Mouse (Mus musculus) hindbrain, postnatal 0 days (tissue): ENCODE measurements at regions not wholly inside any gene's neighbourhood (a gene's known extent, or its start where the extent isn't known, plus 50 kb on each side); places are given as distances from the start of the nearest gene placed in this dataset.
A peak's percentile ranks its signal among the peaks of the same experiment; 100 is the strongest.

Experiments used
- ATAC-seq: fragments of 200-750 bp; cut with Nextera tagmentation; 2 replicates; pipeline ENCODE4 v1.8.0; 2017; ENCODE audit warnings: mild to moderate bottlenecking, moderate TSS enrichment, moderate library complexity
- DNase-seq: peaks from one replicate; pipeline ENCODE4 v3.0.0-alpha.2; 2015; ENCODE audit warnings: low spot score
- H3K27ac ChIP-seq: fragments of 300-500 bp; sonication (generic); 2 replicates; pipeline ENCODE4 v1.5.1; 2014; ENCODE audit warnings: mild to moderate bottlenecking
- H3K27me3 ChIP-seq: fragments of 300-500 bp; sonication (generic); 2 replicates; pipeline ENCODE4 v1.6.1; 2014; ENCODE audit warnings: low read length, mixed read lengths; ENCODE audit not compliant: insufficient read depth
- H3K36me3 ChIP-seq: fragments of 300-500 bp; sonication (generic); 2 replicates; pipeline ENCODE4 v1.6.1; 2014; ENCODE audit warnings: low read length, mixed read lengths; ENCODE audit not compliant: insufficient read depth
- H3K4me1 ChIP-seq: fragments of 300-500 bp; sonication (generic); 2 replicates; pipeline ENCODE4 v1.6.1; 2014; ENCODE audit warnings: antibody characterized with exemption, low read length, mixed read lengths; ENCODE audit not compliant: insufficient read depth
- H3K4me2 ChIP-seq: fragments of 300-500 bp; sonication (generic); 2 replicates; pipeline ENCODE4 v1.6.1; 2014; ENCODE audit warnings: low read depth, mild to moderate bottlenecking, low read length, moderate library complexity, mixed read lengths
- H3K4me3 ChIP-seq: fragments of 300-500 bp; sonication (generic); 2 replicates; pipeline ENCODE4 v1.5.1; 2014; ENCODE audit warnings: low read length
- H3K9ac ChIP-seq: fragments of 300-500 bp; sonication (generic); replicated peaks from 2 replicates; pipeline ENCODE4 v1.6.1; 2014; ENCODE audit warnings: mild to moderate bottlenecking, low read length, moderate library complexity, mixed read lengths
- H3K9me3 ChIP-seq: fragments of 300-500 bp; sonication (generic); 2 replicates; pipeline ENCODE4 v1.6.1; 2016; ENCODE audit warnings: low read length, mixed read lengths
- CTCF ChIP-seq: IDR thresholded peaks from 2 replicates; pipeline ENCODE4 v1.5.1; 2016; ENCODE audit warnings: antibody characterized with exemption, control low read depth, low read depth
- WGBS: fragments of 180-500 bp; shearing (Covaris S2); extraction: QIAGEN DNeasy Blood & Tissue Kit; methylation state at CpG from one replicate; pipeline ENCODE4 v1.1.7; 2014; 5-methylcytosine and 5-hydroxymethylcytosine counted together

DNA sequence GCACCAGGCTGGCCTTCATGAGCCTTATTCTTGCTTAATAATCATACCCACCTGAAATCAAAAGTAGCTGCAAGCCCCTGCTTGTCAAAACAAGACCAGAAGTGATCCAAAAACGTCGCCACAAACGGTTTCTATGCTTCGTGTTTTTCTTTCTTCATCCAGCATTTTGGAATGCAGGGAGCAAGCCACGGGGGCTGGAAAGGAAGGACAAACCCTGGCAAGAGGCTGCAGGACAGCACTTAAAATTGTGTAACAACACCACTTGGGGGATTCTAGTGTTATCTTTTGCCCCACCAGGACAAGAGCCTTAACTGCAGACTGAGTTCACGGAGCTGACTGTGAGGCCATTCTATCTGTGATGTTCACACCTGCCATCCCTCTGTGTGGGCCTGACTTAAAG, 120.5 kb upstream of the Dyrk2 start:
- ATAC-seq (no peak), DNase-seq (no peak)
- TF ChIP-seq CTCF, result no peak
- Histone ChIP-seq H3K27me3 (no peaks in the 10 kb centered on the region), H3K9ac (no peak overlapping the region), H3K4me2 (no peak overlapping the region), H3K36me3 (no peaks in the 10 kb centered on the region), H3K9me3 (no peaks in the 10 kb centered on the region), H3K4me1 (no peaks in the 10 kb centered on the region), H3K4me3 (no peak overlapping the region), H3K27ac (no peak overlapping the region)
- WGBS, result 85% methylated on average over 6 of the region's 6 CpGs

DNA sequence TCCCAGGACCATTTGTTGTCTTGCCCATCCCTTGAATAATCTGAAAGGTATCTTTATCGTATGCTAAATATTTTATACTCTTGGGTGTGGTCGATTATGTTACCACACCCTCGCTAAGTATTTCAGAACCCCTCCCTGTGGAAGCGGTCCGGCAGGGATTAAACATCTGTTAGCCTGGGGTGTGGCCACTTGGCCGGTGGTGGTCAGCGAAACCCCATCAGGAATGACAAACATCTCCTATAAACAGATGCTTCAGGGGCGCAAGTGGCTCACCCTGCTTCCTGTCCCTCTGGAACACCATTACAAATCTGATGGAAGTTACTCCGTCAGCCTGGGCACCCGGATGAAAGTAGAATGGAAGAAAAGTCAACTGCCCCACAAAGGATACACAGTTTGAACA, 119.8 kb upstream of the Dyrk2 start:
- DNase-seq (no peak), ATAC-seq (no peak)
- no peak overlapping the region for H3K9ac ChIP-seq
- no peaks in the 10 kb centered on the region for H3K27me3 ChIP-seq
- TF ChIP-seq CTCF, result no peak
- no peaks in the 10 kb centered on the region for H3K4me1 ChIP-seq
- H3K4me3 ChIP-seq, result no peak overlapping the region
- H3K27ac ChIP-seq, result no peak overlapping the region
- H3K9me3 ChIP-seq, result no peaks in the 10 kb centered on the region
- H3K4me2 ChIP-seq, result no peak overlapping the region
- 86% methylated on average over 10 of the region's 10 CpGs for WGBS
- H3K36me3 ChIP-seq, result no peaks in the 10 kb centered on the region

DNA sequence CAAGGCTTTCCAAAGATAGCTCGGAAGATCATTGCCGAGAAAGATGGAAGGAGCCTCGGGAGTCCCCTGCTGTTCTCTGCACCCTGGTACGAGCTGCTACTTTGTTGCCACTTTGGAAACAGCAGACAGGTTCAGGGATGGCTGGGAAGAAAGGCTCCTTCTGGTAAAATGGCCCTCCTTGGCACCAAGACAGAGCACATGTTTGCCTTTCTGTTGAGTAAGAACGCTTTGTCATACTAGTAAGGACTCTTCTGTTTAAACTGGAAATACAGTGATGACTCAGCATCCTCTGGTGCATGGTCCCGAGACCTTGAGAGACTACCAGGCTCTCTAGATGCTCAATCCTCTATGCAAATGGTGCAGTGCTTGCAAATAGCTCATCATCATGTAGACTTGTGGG, 118.2 kb upstream of the Dyrk2 start:
- Histone ChIP-seq H3K4me3 (no peak overlapping the region), H3K9ac (no peak overlapping the region), H3K36me3 (no peaks in the 10 kb centered on the region), H3K4me2 (no peak overlapping the region), H3K4me1 (no peaks in the 10 kb centered on the region), H3K27ac (no peak overlapping the region), H3K9me3 (no peaks in the 10 kb centered on the region), H3K27me3 (no peaks in the 10 kb centered on the region)
- DNase-seq, result no peak
- TF ChIP-seq CTCF, result no peak
- ATAC-seq, result no peak
- 83% methylated on average over 6 of the region's 6 CpGs for WGBS

DNA sequence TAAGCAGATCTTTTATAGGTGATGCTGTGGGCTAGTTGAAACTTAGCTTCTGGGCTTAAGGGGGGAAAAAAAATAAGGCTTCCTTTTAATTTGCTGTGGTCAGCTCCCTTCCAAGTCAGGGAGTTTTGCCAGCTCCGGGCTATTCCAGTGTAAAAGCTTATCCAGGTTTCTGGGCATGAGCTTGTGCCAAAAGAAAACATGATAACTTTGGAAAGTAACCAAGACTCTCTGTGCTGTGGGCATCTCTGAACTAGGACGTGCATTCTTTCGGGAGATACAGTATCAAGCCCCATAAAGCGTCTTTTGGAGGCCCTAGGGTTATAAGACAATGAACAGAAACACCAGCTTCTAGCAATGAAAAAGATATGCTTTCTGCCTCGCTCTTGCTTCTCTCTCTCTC, 114.6 kb upstream of the Dyrk2 start:
- WGBS, result 44% methylated on average over 5 of the region's 5 CpGs
- H3K4me2 ChIP-seq, result no peak overlapping the region
- peak; percentile 44 for DNase-seq

DNA sequence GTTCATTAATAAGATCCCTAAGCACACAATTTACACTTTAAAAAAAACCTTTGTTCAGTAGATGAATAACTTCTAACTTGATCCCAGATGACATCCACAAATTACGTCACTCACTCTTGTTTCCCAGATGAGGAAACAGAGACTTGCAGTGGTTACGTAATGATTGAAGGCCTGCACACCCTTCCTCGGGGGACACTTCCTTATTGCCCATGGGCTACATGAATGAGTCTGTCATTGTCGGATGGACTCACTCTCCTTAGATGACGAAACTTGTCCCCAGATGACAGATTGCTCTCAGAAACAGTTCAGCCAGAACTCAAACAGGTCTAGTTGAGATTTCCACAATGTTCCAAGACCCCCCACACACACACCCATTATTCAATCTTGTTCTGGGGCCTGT, 111.4 kb upstream of the Dyrk2 start:
- Histone ChIP-seq H3K27me3 (no peaks in the 10 kb centered on the region), H3K9me3 (no peaks in the 10 kb centered on the region), H3K9ac (no peak overlapping the region), H3K4me1 (no peaks in the 10 kb centered on the region), H3K36me3 (no peaks in the 10 kb centered on the region), H3K4me3 (no peak overlapping the region), H3K27ac (no peak overlapping the region), H3K4me2 (no peak overlapping the region)
- DNase-seq (no peak), ATAC-seq (no peak)
- no peak for TF ChIP-seq CTCF
- 81% methylated on average over 5 of the region's 5 CpGs for WGBS

More for the DNA sequence above, 114.6 kb upstream of the Dyrk2 start:
- no peak for ATAC-seq
- no peaks in the 10 kb centered on the region for H3K36me3 ChIP-seq
- no peak overlapping the region for H3K27ac ChIP-seq
- H3K9me3 ChIP-seq, result no peaks in the 10 kb centered on the region
- no peaks in the 10 kb centered on the region for H3K27me3 ChIP-seq
- no peak overlapping the region for H3K9ac ChIP-seq
- H3K4me3 ChIP-seq, result no peak overlapping the region
- no peak for TF ChIP-seq CTCF
- H3K4me1 ChIP-seq, result no peaks in the 10 kb centered on the region

DNA sequence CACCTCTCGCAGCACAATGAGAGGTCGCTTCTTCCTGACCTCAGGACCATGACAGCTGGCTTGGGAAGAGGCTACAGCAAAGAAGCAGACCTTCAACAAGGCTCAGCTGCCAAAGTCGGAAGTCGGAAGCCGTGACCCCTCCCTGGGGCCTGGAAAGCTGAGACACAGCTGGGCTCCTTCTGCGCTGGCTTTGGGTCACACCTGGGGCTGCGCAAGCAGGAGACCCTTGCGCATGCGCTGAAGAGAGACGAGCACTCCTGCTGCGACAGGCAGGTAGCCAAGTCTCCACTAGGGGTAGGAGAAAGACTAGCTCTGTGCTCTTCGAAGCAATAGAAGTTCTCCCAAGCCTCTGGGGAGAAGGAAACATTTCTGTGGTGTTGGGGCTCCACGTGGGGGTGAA, 109.3 kb upstream of the Dyrk2 start:
- no peaks in the 10 kb centered on the region for H3K27me3 ChIP-seq
- H3K9ac ChIP-seq, result no peak overlapping the region
- no peak overlapping the region for H3K4me2 ChIP-seq
- peak; percentile 28; the same call in 1 of the 2 replicates for TF ChIP-seq CTCF
- DNase-seq, result peak; percentile 44
- ATAC-seq, result no peak
- peaks cover 4% of the 10 kb centered on the region; the same call in 1 of the 2 replicates for H3K4me1 ChIP-seq
- WGBS, result 47% methylated on average over 13 of the region's 13 CpGs
- H3K9me3 ChIP-seq, result no peaks in the 10 kb centered on the region
- no peaks in the 10 kb centered on the region for H3K36me3 ChIP-seq
- no peak overlapping the region for H3K27ac ChIP-seq
- no peak overlapping the region for H3K4me3 ChIP-seq

DNA sequence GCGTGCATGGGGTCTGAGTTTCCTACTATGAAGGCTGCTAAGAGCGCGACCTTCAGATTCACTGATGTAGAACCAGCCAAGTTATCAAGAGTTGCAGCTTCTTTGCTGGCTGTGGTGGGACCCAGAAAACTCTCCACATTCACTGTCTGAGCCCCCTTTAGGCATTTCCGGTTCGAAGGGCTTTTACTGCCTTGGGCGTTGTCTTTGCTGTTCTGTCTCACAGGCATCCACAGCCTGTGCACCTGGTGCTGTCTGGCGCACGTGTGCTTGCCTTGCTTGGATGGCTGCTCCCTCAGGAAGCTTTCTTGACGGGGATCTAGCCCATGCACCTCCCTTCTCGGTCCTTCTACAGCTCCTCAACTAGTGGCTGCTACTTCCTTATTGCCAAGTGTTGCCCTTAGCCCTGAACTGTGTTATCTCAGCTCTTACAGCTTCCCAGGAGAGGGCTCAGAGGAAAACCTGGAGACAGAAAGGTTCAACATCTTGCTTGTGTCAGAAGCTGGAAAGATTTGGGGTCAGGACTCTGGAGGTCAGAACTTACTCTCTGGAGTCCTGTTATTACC, 108.3 kb upstream of the Dyrk2 start:
- Histone ChIP-seq H3K27me3 (no peaks in the 10 kb centered on the region), H3K9ac (no peak overlapping the region), H3K4me3 (no peak overlapping the region), H3K4me1 (peaks cover 4% of the 10 kb centered on the region; the same call in 1 of the 2 replicates), H3K27ac (no peak overlapping the region), H3K36me3 (no peaks in the 10 kb centered on the region), H3K4me2 (no peak overlapping the region), H3K9me3 (no peaks in the 10 kb centered on the region)
- TF ChIP-seq CTCF, result no peak
- ATAC-seq, result no peak
- WGBS, result 76% methylated on average over 10 of the region's 10 CpGs
- DNase-seq, result no peak
